Comparison of ENCODE assay signal across 9 mouse cellular contexts in genomic region chr1:58621996-58622748, GRCm38 (mm10). TPM values are rescaled to one million over a fixed set of nuclear protein-coding genes. Genes with fewer than 3 reads are reported as not detected.
A peak's percentile ranks its signal among the peaks of the same experiment; 100 is the strongest.
DNase-seq lines count a peak whose midpoint lies in the region; ATAC-seq lines count a peak whose summit lies in the region.
"Had no signal": no experiment of that assay in that cellular context is flagged by ENCODE, and none has a peak within 500 bp of the region (broad histone marks: within the 10 kb centered on the region; RNA-seq: fewer than 3 reads in every experiment).

No protein-coding gene starts in this region.

- ATAC-seq in CD4-positive, CD25-positive, alpha-beta regulatory T cell, adult 4 months: no peak
- ATAC-seq: forebrain, embryonic 13.5 days had no signal

- intact Hi-C loops in heart, postnatal 36 days (cut with DNase I): no loop called here
- intact Hi-C loops in heart, postnatal 14 days (cut with DNase I): no loop called here

- peak; percentile 25 for DNase-seq in heart, adult 8-10 months (ENCODE audit: low spot score)
- DNase-seq in heart, postnatal 36 days: no peak
- DNase-seq in ovary, postnatal 36 days (ENCODE audit: low spot score): peak; percentile 14
- DNase-seq in ovary, postnatal 14 days (ENCODE audit: low spot score): no peak
- DNase-seq in heart, postnatal 14 days: peak; percentile 13 to 24
- DNase-seq in telencephalon, adult 2 months (ENCODE audit: low read depth, low spot score): peak; percentile 48
- no peak for DNase-seq in gastrocnemius, adult 18-20 months (ENCODE audit: low spot score)

RNA-seq across cellular contexts. Expression of gene Ndufb3, which starts 36.0 kb away (rescaled TPM):
- 100 to 1,000 TPM; 264 to 362 (median 303) TPM for total RNA-seq in heart, adult 8-10 months (2022)
- total RNA-seq in heart, postnatal 36 days (2021): 100 to 1,000 TPM; 300 to 304 TPM
- total RNA-seq in heart, postnatal 14 days (2021): 100 to 1,000 TPM; 239 to 247 TPM
- total RNA-seq in gastrocnemius, adult 18-20 months (2021): 100 to 1,000 TPM; 166 to 200 TPM
- polyA plus RNA-seq in CD4-positive, CD25-positive, alpha-beta regulatory T cell, adult 4 months (2017; shearing (Covaris generic)): 10 to 100 TPM; 69.7 to 91.7 TPM

RNA-seq across cellular contexts. Expression of gene Fam126b, which starts 36.0 kb away (rescaled TPM):
- 10 to 100 TPM; 10.2 to 21.2 (median 16.5) TPM for total RNA-seq in heart, adult 8-10 months (2022)
- total RNA-seq in heart, postnatal 36 days (2021): 10 to 100 TPM; 15.4 to 16.8 TPM
- total RNA-seq in heart, postnatal 14 days (2021): 10 to 100 TPM in 1 of 2 experiments, 1 to 10 TPM in 1; 10.0 to 10.4 TPM
- total RNA-seq in gastrocnemius, adult 18-20 months (2021): 10 to 100 TPM in 1 of 2 experiments, 1 to 10 TPM in 1; 9.5 to 12.4 TPM
- 10 to 100 TPM; 11.5 to 13.9 TPM for polyA plus RNA-seq in CD4-positive, CD25-positive, alpha-beta regulatory T cell, adult 4 months (2017; shearing (Covaris generic))

Comparison
In these comparisons a context has a peak if more than half of its experiments do, and no peak if none do; other contexts are left out.
1. DNase-seq: peak in heart, adult 8-10 months (single experiment), ovary, postnatal 36 days (single experiment), heart, postnatal 14 days (2 of 2) and telencephalon, adult 2 months (single experiment); none in heart, postnatal 36 days (0 of 2), ovary, postnatal 14 days (single experiment) and gastrocnemius, adult 18-20 months (single experiment).